Comparison of ENCODE assay signal across 7 mouse cellular contexts in genomic region chr6:33248894-33249758, GRCm38 (mm10). TPM values are rescaled to one million over a fixed set of nuclear protein-coding genes. Genes with fewer than 3 reads are reported as not detected.
DNase-seq lines count a peak whose midpoint lies in the region; ATAC-seq and TF ChIP-seq lines count a peak whose summit lies in the region.

TSS of gene Exoc4 (plus strand) at chr6:33249085.

- TF ChIP-seq CTCF in intestine, postnatal 0 days (IDR thresholded peaks at IDR 0.05; ENCODE audit: low read depth): no peak
- TF ChIP-seq CTCF in small intestine, adult 2 months (IDR thresholded peaks at IDR 0.05; ENCODE audit: extremely low read depth, insufficient read length, insufficient replicate concordance, low read depth, low read length): no peak

- 0 out of 2 replicates have a peak, but pooled peaks cover 7% of the 10 kb centered on the region for H3K4me1 ChIP-seq in embryonic facial prominence, embryonic 10.5 days
- H3K4me1 ChIP-seq in intestine, postnatal 0 days (replicated peaks; ENCODE audit: control insufficient read depth, insufficient read depth, low read length): 0 out of 2 replicates have a peak, but pooled peaks cover 2% of the 10 kb centered on the region
- peaks cover 4% of the 10 kb centered on the region for H3K4me1 ChIP-seq in midbrain, embryonic 12.5 days
- H3K4me1 ChIP-seq in small intestine, adult 2 months (ENCODE audit: control insufficient read depth, insufficient read depth, insufficient read length, low read length): no peaks in the 10 kb centered on the region

- 2% methylated on average over 34 of the region's 34 CpGs for WGBS in embryonic facial prominence, embryonic 10.5 days
- WGBS in intestine, postnatal 0 days: 2% methylated on average over 33 of the region's 34 CpGs
- WGBS in midbrain, embryonic 12.5 days: 1% methylated on average over 34 of the region's 34 CpGs
- 1% methylated on average over 31 of the region's 34 CpGs for WGBS in small intestine, adult 2 months

- peak within 1 kb of the TSS; percentile 89 for H3K4me2 ChIP-seq in intestine, postnatal 0 days (replicated peaks; ENCODE audit: low read depth)
- peak within 1 kb of the TSS; percentile 86 for H3K4me2 ChIP-seq in midbrain, embryonic 12.5 days (replicated peaks)

- peak; percentile 34; the same call in 1 of the 2 replicates for TF ChIP-seq POLR2A in small intestine, adult 2 months (IDR thresholded peaks at IDR 0.05; ENCODE audit: low read depth, low read length)

- peak within 1 kb of the TSS; percentile 96 for H3K4me3 ChIP-seq in embryonic facial prominence, embryonic 10.5 days
- peak within 1 kb of the TSS; percentile 89 for H3K4me3 ChIP-seq in intestine, postnatal 0 days (ENCODE audit: low read depth, low read length)
- H3K4me3 ChIP-seq in midbrain, embryonic 12.5 days: peak within 1 kb of the TSS; percentile 92
- peak within 1 kb of the TSS; percentile 81 for H3K4me3 ChIP-seq in small intestine, adult 2 months (ENCODE audit: low read depth, low read length)

- no peaks in the 10 kb centered on the region for H3K27me3 ChIP-seq in embryonic facial prominence, embryonic 10.5 days (replicated peaks; ENCODE audit: low read depth, poor library complexity, severe bottlenecking)
- no peaks in the 10 kb centered on the region for H3K27me3 ChIP-seq in intestine, postnatal 0 days (replicated peaks; ENCODE audit: control insufficient read depth, insufficient read depth, low read length)
- no peaks in the 10 kb centered on the region for H3K27me3 ChIP-seq in midbrain, embryonic 12.5 days
- no peaks in the 10 kb centered on the region for H3K27me3 ChIP-seq in small intestine, adult 2 months (ENCODE audit: control insufficient read depth, insufficient read depth, low read length)

- no peaks in the 10 kb centered on the region for H3K36me3 ChIP-seq in embryonic facial prominence, embryonic 10.5 days (replicated peaks)
- H3K36me3 ChIP-seq in intestine, postnatal 0 days (ENCODE audit: control insufficient read depth, insufficient read depth): no peaks in the 10 kb centered on the region
- no peaks in the 10 kb centered on the region for H3K36me3 ChIP-seq in midbrain, embryonic 12.5 days
- H3K36me3 ChIP-seq in small intestine, adult 2 months (ENCODE audit: control insufficient read depth, insufficient read depth, low read length): no peaks in the 10 kb centered on the region

- intact Hi-C loops in left cerebral cortex, postnatal 4 days (cut with DNase I): no loop called here

- peak within 1 kb of the TSS; percentile 72 for H3K9ac ChIP-seq in intestine, postnatal 0 days (ENCODE audit: low read depth, low read length)
- peak within 1 kb of the TSS; percentile 87 for H3K9ac ChIP-seq in midbrain, embryonic 12.5 days (replicated peaks)

- no peaks in the 10 kb centered on the region for H3K9me3 ChIP-seq in embryonic facial prominence, embryonic 10.5 days
- no peaks in the 10 kb centered on the region for H3K9me3 ChIP-seq in intestine, postnatal 0 days (ENCODE audit: control insufficient read depth)
- H3K9me3 ChIP-seq in midbrain, embryonic 12.5 days: no peaks in the 10 kb centered on the region

- ATAC-seq in intestine, postnatal 0 days: peak; percentile 100
- ATAC-seq in midbrain, embryonic 12.5 days (ENCODE audit: low FRiP score, low read depth): peak; percentile 99

- H3K27ac ChIP-seq in embryonic facial prominence, embryonic 10.5 days (replicated peaks): peak within 1 kb of the TSS; percentile 92
- H3K27ac ChIP-seq in intestine, postnatal 0 days (ENCODE audit: low read depth, low read length): no peak within 1 kb of the TSS
- peak within 1 kb of the TSS; percentile 76; the same call in 1 of the 2 replicates for H3K27ac ChIP-seq in midbrain, embryonic 12.5 days (replicated peaks)
- no peak within 1 kb of the TSS for H3K27ac ChIP-seq in small intestine, adult 2 months (ENCODE audit: insufficient read depth, low read depth, low read length)

- peak; percentile 94 for DNase-seq in adrenal gland, postnatal 10 days
- peak; percentile 94 for DNase-seq in embryonic facial prominence, embryonic 10.5 days (ENCODE audit: low spot score)
- peak; percentile 90 for DNase-seq in gonadal fat pad, adult 2 months (ENCODE audit: low read depth)
- peak; percentile 95 for DNase-seq in left cerebral cortex, postnatal 4 days

RNA-seq across cellular contexts. Expression of gene Exoc4, which starts in this region (rescaled TPM):
- 10 to 100 TPM; 36.9 to 53.3 TPM for total RNA-seq in adrenal gland, postnatal 10 days (2021)
- polyA plus RNA-seq in embryonic facial prominence, embryonic 10.5 days (2016; fragmentation: Nextera tagmentation; extraction: Ambion mirVana): 32.1 and 34.4 TPM in 2 replicates
- 8.5 and 13.0 TPM in 2 replicates for polyA plus RNA-seq in gonadal fat pad, adult 2 months (2012; rRNA removed)
- 8.8 and 9.6 TPM in 2 replicates for polyA plus RNA-seq in intestine, postnatal 0 days (2015; fragmentation: Nextera tagmentation; extraction: Ambion mirVana)
- 10 to 100 TPM; 86.7 to 94.1 TPM for total RNA-seq in left cerebral cortex, postnatal 4 days (2021)
- 57.9 and 59.2 TPM in 2 replicates for polyA plus RNA-seq in midbrain, embryonic 12.5 days (2016; fragmentation: Nextera tagmentation; extraction: Ambion mirVana)
- polyA plus RNA-seq in small intestine, adult 2 months (2012; rRNA removed): 2.6 and 3.3 TPM in 2 replicates

Comparison
In these comparisons a context has a peak if more than half of its experiments do, and no peak if none do; other contexts are left out.
1. H3K27ac ChIP-seq: peak in embryonic facial prominence, embryonic 10.5 days (single experiment) and midbrain, embryonic 12.5 days (single experiment); none in intestine, postnatal 0 days (single experiment) and small intestine, adult 2 months (single experiment).
2. Peak in every context shown above with its lines, with median percentiles within 50 percentile points of each other: DNase-seq and H3K4me3 ChIP-seq.